Mouse (Mus musculus) brain, embryonic 14.5 days (tissue): ENCODE measurements around the gene Rom1.

Experiments
- CTCF ChIP-seq: fragments of 200-500 bp; IDR thresholded peaks from 2 replicates; pipeline ENCODE4 v1.5.1; 2012; ENCODE audit warnings: inconsistent platforms, mild to moderate bottlenecking, moderate library complexity, borderline replicate concordance; ENCODE audit not compliant: insufficient read depth, insufficient read length; ENCODE audit errors: extremely low read depth
- POLR2A ChIP-seq: fragments of 200-500 bp; IDR thresholded peaks from 2 replicates; pipeline ENCODE4 v1.6.1; 2012; ENCODE audit warnings: mild to moderate bottlenecking, inconsistent platforms, borderline replicate concordance; ENCODE audit not compliant: poor library complexity, insufficient read depth, insufficient read length, severe bottlenecking; ENCODE audit errors: extremely low read depth

- no peak for TF ChIP-seq POLR2A
- TF ChIP-seq CTCF = no peak
Observed at GRCm38 (mm10) chr19:8940526-8941133, 11.5 kb upstream of the Rom1 start.
